Mouse (Mus musculus) intestine, embryonic 16.5 days (tissue): Measurements from ENCODE around the gene Sec31a. TPM values are rescaled to one million over a fixed set of nuclear protein-coding genes. Genes with fewer than 3 reads are reported as not detected.

Source experiments
- ATAC-seq: fragments of 200-750 bp; cut with Nextera tagmentation; 2 replicates; pipeline ENCODE4 v1.8.0; 2017; ENCODE audit warnings: moderate TSS enrichment, moderate library complexity
- H3K27ac ChIP-seq: fragments of 300-500 bp; sonication (generic); 2 replicates; pipeline ENCODE4 v1.5.1; 2014; ENCODE audit warnings: mild to moderate bottlenecking, low read length
- H3K27me3 ChIP-seq: fragments of 300-500 bp; sonication (generic); replicated peaks from 2 replicates; pipeline ENCODE4 v1.6.1; 2014; ENCODE audit warnings: low read length, control low read depth, mixed read lengths; ENCODE audit not compliant: control insufficient read depth, insufficient read depth
- H3K36me3 ChIP-seq: fragments of 300-500 bp; sonication (generic); 2 replicates; pipeline ENCODE4 v1.6.1; 2014; ENCODE audit warnings: low read length, control low read depth; ENCODE audit not compliant: control insufficient read depth, insufficient read depth
- H3K4me1 ChIP-seq: fragments of 300-500 bp; sonication (generic); 2 replicates; pipeline ENCODE4 v1.6.1; 2014; ENCODE audit warnings: low read length, control low read depth, mixed read lengths; ENCODE audit not compliant: control insufficient read depth, insufficient read depth
- H3K4me2 ChIP-seq: fragments of 300-500 bp; sonication (generic); 2 replicates; pipeline ENCODE4 v1.6.1; 2014; ENCODE audit warnings: low read depth, low read length, control low read depth
- H3K4me3 ChIP-seq: fragments of 300-500 bp; sonication (generic); 2 replicates; pipeline ENCODE4 v1.5.1; 2014; ENCODE audit warnings: mild to moderate bottlenecking, low read length
- H3K9ac ChIP-seq: fragments of 300-500 bp; sonication (generic); 2 replicates; pipeline ENCODE4 v1.6.1; 2014; ENCODE audit warnings: low read depth, low read length
- H3K9me3 ChIP-seq: fragments of 300-500 bp; sonication (generic); 2 replicates; pipeline ENCODE4 v1.6.1; 2016; ENCODE audit warnings: low read length, control low read depth; ENCODE audit not compliant: control insufficient read depth
- WGBS: fragments of 180-500 bp; shearing (Covaris S2); extraction: QIAGEN DNeasy Blood & Tissue Kit; methylation state at CpG from one replicate; pipeline ENCODE4 v1.1.7; 2014; 5-methylcytosine and 5-hydroxymethylcytosine counted together
- polyA plus RNA-seq: library from polyadenylated mRNA; unstranded; fragments of >200 nt; fragmentation: Nextera tagmentation; extraction: Ambion mirVana; gene quantifications from 2 replicates; pipeline ENCODE4 v1.2.1, GENCODE M21; 2015

Gene Sec31a
- polyA plus RNA-seq, 1 experiment from 2014 or later, result 183 TPM

GRCm38 (mm10) chr5:100331636-100332035, 84.4 kb downstream of the Sec31a start:
- Histone ChIP-seq H3K27ac (no peak overlapping the region), H3K4me1 (no peaks in the 10 kb centered on the region), H3K4me3 (no peak overlapping the region), H3K4me2 (no peak overlapping the region), H3K36me3 (no peaks in the 10 kb centered on the region), H3K9me3 (no peaks in the 10 kb centered on the region), H3K27me3 (no peaks in the 10 kb centered on the region), H3K9ac (no peak overlapping the region)
- no peak for ATAC-seq
- 88% methylated on average over 8 of the region's 8 CpGs for WGBS

- Histone ChIP-seq H3K9me3 (no peaks in the 10 kb centered on the region), H3K27me3 (no peaks in the 10 kb centered on the region), H3K4me1 (no peaks in the 10 kb centered on the region), H3K9ac (no peak overlapping the region), H3K36me3 (no peaks in the 10 kb centered on the region), H3K4me2 (no peak overlapping the region), H3K27ac (no peak overlapping the region), H3K4me3 (no peak overlapping the region)
- 3% methylated on average over 11 of the region's 11 CpGs for WGBS
- ATAC-seq, result peak; percentile 80
These were observed 94.0 kb downstream of the Sec31a start for GRCm38 (mm10) chr5:100322081-100322480.

DNA sequence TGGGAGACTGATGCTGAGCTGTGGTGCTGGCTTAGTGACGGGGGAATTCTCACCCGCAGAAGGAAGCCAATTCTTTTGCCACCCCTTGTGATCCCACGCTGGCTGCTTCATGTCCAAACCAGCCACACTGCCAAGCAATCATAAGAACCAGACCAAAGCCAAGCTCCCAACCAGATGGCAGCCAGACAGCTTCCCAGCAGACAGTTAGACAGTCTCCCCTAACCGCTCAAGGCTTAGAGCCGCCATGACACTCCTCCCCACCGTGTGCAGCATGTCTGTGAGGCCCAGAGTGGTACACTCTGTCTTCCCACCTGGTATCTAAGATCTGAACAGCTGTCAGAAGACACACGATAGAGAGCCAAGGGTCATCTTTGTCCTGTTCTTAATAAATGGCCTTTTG, 98.2 kb downstream of the Sec31a start:
- WGBS, result 54% methylated on average over 7 of the region's 7 CpGs
- Histone ChIP-seq H3K27ac (no peak overlapping the region), H3K4me2 (no peak overlapping the region), H3K9ac (no peak overlapping the region), H3K4me1 (no peaks in the 10 kb centered on the region), H3K9me3 (no peaks in the 10 kb centered on the region), H3K4me3 (no peak overlapping the region), H3K36me3 (no peaks in the 10 kb centered on the region), H3K27me3 (no peaks in the 10 kb centered on the region)
- ATAC-seq, result no peak

DNA sequence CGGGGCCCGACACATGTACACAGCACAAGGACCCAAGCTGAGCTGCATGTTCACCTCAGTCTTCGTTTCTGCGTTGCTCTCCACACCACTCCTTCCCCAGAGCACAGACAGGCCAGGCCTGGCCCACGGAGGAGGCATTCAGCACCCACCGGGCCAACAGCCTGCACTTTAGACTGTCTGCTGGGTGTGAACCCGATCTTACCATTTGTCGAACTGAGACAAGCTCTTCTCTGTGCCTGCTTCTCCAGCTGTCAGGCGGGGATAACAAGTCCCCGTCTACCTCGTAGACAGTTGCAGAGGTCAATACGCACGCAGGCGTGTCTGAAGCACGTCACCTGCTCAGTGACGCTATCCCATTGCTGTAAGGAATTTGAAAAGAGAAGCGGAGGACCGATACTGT, 99.0 kb downstream of the Sec31a start:
- Histone ChIP-seq H3K9me3 (no peaks in the 10 kb centered on the region), H3K4me1 (no peaks in the 10 kb centered on the region), H3K4me2 (no peak overlapping the region), H3K27me3 (no peaks in the 10 kb centered on the region), H3K27ac (no peak overlapping the region), H3K9ac (no peak overlapping the region), H3K4me3 (no peak overlapping the region), H3K36me3 (no peaks in the 10 kb centered on the region)
- WGBS, result 50% methylated on average over 18 of the region's 18 CpGs
- peak; percentile 40; the same call in 1 of the 2 replicates for ATAC-seq

- Histone ChIP-seq H3K4me2 (no peak overlapping the region), H3K27me3 (no peaks in the 10 kb centered on the region), H3K4me1 (no peaks in the 10 kb centered on the region), H3K9ac (no peak overlapping the region), H3K27ac (no peak overlapping the region), H3K36me3 (no peaks in the 10 kb centered on the region), H3K4me3 (no peak overlapping the region), H3K9me3 (no peaks in the 10 kb centered on the region)
- WGBS, result 60% methylated on average over 3 of the region's 3 CpGs
- ATAC-seq, result no peak
These were observed 100.4 kb downstream of the Sec31a start for GRCm38 (mm10) chr5:100315646-100316045.

DNA sequence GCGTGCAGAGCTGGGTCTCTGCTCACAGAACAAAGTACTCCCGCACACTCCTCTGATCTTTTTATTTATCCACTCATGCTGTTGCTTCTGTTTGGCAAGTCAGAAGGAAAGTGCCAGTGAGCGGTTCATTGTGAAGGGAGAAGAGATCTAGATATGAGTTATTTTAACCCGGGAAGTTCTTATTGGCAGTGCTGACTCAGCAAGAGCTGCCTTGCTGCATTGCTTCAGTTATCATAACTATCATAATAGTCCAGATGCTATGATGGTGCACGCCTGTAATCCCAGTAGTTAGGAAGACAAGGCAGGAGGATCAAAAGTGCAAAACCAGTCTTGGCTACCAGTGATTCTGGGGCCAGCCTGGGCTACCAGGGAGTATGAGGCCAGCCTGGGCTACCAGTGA, 103.6 kb downstream of the Sec31a start:
- no peak for ATAC-seq
- Histone ChIP-seq H3K4me1 (no peaks in the 10 kb centered on the region), H3K4me2 (no peak overlapping the region), H3K36me3 (no peaks in the 10 kb centered on the region), H3K27me3 (no peaks in the 10 kb centered on the region), H3K9me3 (no peaks in the 10 kb centered on the region), H3K4me3 (no peak overlapping the region), H3K9ac (no peak overlapping the region), H3K27ac (no peak overlapping the region)
- 72% methylated on average over 5 of the region's 5 CpGs for WGBS

Other genes starting within 250 kb of the Sec31a start
- 10.2 and 10.7 TPM in 2 replicates for gene Lin54, start 84.4 kb upstream of the Sec31a start, polyA plus RNA-seq
- 151 and 164 TPM in 2 replicates for gene Cops4, start 102.1 kb upstream of the Sec31a start, polyA plus RNA-seq
- gene Plac8, start 156.0 kb upstream of the Sec31a start, polyA plus RNA-seq, result 438 and 445 TPM in 2 replicates